Mouse (Mus musculus) embryonic facial prominence, embryonic 12.5 days (tissue): ENCODE results near the gene Btnl6. TPM values are rescaled to one million over a fixed set of nuclear protein-coding genes. Genes with fewer than 3 reads are reported as not detected.
"Not testable (repeated sequence)": the region's sequence is repeated elsewhere in the genome, so short reads cannot be mapped to it uniquely, and the experiment has no call there.

Source experiments
- ATAC-seq: fragments of 200-750 bp; cut with Nextera tagmentation; 2 replicates; pipeline ENCODE4 v1.8.0; 2017; ENCODE audit not compliant: insufficient number of reproducible peaks, insufficient read depth, low FRiP score, low TSS enrichment
- H3K27ac ChIP-seq: fragments of 300-500 bp; sonication (generic); 2 replicates; pipeline ENCODE4 v1.5.1; 2016; ENCODE audit warnings: mild to moderate bottlenecking
- H3K27me3 ChIP-seq: fragments of 300-500 bp; sonication (generic); 2 replicates; pipeline ENCODE4 v1.6.1; 2016; ENCODE audit warnings: mild to moderate bottlenecking, moderate library complexity
- H3K36me3 ChIP-seq: fragments of 300-500 bp; sonication (generic); 2 replicates; pipeline ENCODE4 v1.6.1; 2016; ENCODE audit warnings: mild to moderate bottlenecking
- H3K4me1 ChIP-seq: fragments of 300-500 bp; sonication (generic); 2 replicates; pipeline ENCODE4 v1.6.1; 2016
- H3K4me2 ChIP-seq: fragments of 300-500 bp; sonication (generic); replicated peaks from 2 replicates; pipeline ENCODE4 v1.6.1; 2016; ENCODE audit warnings: mild to moderate bottlenecking, moderate library complexity
- H3K4me3 ChIP-seq: fragments of 300-500 bp; sonication (generic); 2 replicates; pipeline ENCODE4 v1.5.1; 2016; ENCODE audit warnings: mild to moderate bottlenecking
- H3K9ac ChIP-seq: fragments of 300-500 bp; sonication (generic); 2 replicates; pipeline ENCODE4 v1.6.1; 2016; ENCODE audit warnings: mild to moderate bottlenecking, moderate library complexity
- H3K9me3 ChIP-seq: fragments of 300-500 bp; sonication (generic); 2 replicates; pipeline ENCODE4 v1.6.1; 2016; ENCODE audit warnings: mild to moderate bottlenecking, moderate library complexity
- WGBS: fragments of 180-500 bp; shearing (Covaris S2); methylation state at CpG from one replicate; pipeline ENCODE4 v1.1.7; 2016; 5-methylcytosine and 5-hydroxymethylcytosine counted together
- polyA plus RNA-seq: library from polyadenylated mRNA; unstranded; fragments of >200 nt; fragmentation: Nextera tagmentation; extraction: Ambion mirVana; gene quantifications from 2 replicates; pipeline ENCODE4 v1.2.1, GENCODE M21; 2016

The Btnl6 gene
- polyA plus RNA-seq, 1 experiment from 2014 or later = not detected

GRCm38 (mm10) chr17:34549843-34550242 lies 32.7 kb upstream of the Btnl6 start:
- no peak overlapping the region for H3K9ac ChIP-seq
- H3K9me3 ChIP-seq = no peaks in the 10 kb centered on the region
- no peaks in the 10 kb centered on the region for H3K36me3 ChIP-seq
- no peak overlapping the region for H3K27ac ChIP-seq
- H3K4me3 ChIP-seq = no peak overlapping the region
- ATAC-seq = no peak
- H3K4me2 ChIP-seq = no peak overlapping the region
- no peaks in the 10 kb centered on the region for H3K27me3 ChIP-seq
- no peaks in the 10 kb centered on the region for H3K4me1 ChIP-seq
- WGBS = 73% methylated on average over 2 of the region's 2 CpGs

DNA sequence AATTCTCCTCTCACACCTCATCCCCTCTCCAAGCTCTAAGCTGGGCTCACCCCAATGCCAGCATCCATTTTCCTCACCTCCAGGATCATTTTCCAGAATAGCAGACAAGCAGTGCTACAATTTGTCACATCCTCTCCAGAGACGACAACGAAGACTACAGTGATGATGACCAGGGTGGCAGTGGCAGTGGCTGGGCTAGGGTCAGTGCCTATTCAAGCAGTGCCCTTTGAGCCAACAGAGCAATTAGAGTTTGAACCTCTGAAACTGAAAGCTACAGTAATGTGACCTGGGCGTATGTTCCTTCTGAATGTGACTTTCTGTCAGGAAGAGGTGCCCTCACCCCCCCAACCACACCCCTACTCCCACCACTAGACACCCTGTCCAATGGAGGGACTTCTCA lies 32.0 kb upstream of the Btnl6 start:
- ATAC-seq = no peak
- H3K9me3 ChIP-seq = no peaks in the 10 kb centered on the region
- H3K27me3 ChIP-seq = no peaks in the 10 kb centered on the region
- 82% methylated on average over 3 of the region's 3 CpGs for WGBS
- no peak overlapping the region for H3K4me2 ChIP-seq
- no peak overlapping the region for H3K9ac ChIP-seq
- no peaks in the 10 kb centered on the region for H3K36me3 ChIP-seq
- H3K27ac ChIP-seq = no peak overlapping the region
- no peaks in the 10 kb centered on the region for H3K4me1 ChIP-seq
- no peak overlapping the region for H3K4me3 ChIP-seq

GRCm38 (mm10) chr17:34547601-34548000 lies 30.4 kb upstream of the Btnl6 start:
- Histone ChIP-seq H3K4me3 (no peak overlapping the region), H3K9ac (no peak overlapping the region), H3K36me3 (no peaks in the 10 kb centered on the region), H3K27ac (no peak overlapping the region), H3K27me3 (no peaks in the 10 kb centered on the region), H3K9me3 (no peaks in the 10 kb centered on the region), H3K4me2 (no peak overlapping the region), H3K4me1 (no peaks in the 10 kb centered on the region)
- ATAC-seq = no peak
- WGBS = 88% methylated on average over 4 of the region's 4 CpGs

GRCm38 (mm10) chr17:34546797-34547196 lies 29.6 kb upstream of the Btnl6 start:
- H3K4me2 ChIP-seq = no peak overlapping the region
- H3K27ac ChIP-seq = no peak overlapping the region
- ATAC-seq = no peak
- no peaks in the 10 kb centered on the region for H3K4me1 ChIP-seq
- H3K36me3 ChIP-seq = no peaks in the 10 kb centered on the region
- H3K27me3 ChIP-seq = no peaks in the 10 kb centered on the region
- WGBS = 89% methylated on average over 1 of the region's 1 CpGs
- no peak overlapping the region for H3K9ac ChIP-seq
- no peak overlapping the region for H3K4me3 ChIP-seq
- no peaks in the 10 kb centered on the region for H3K9me3 ChIP-seq

DNA sequence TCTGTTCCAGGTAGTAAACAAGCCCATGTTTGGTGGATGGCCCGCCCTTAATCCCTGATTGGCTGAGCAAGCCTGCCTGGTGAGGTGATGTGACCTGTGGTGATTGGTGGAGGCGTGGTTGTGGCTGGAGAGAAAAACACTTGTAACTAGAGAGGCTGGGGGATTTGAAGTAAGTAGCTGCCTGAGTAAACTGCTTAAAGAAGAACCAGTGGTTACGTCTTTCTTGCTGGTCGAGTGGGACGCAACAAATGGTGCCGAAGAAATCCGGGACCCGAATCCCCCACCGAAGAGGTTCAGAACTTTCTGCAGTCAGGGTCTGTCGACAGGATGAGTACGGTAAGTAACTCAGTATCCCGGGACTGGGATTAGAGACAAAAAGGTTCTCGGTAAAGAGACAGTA lies 26.4 kb upstream of the Btnl6 start:
- not testable (repeated sequence) for H3K36me3 ChIP-seq, ATAC-seq, H3K9ac ChIP-seq, H3K9me3 ChIP-seq, H3K4me2 ChIP-seq, H3K4me1 ChIP-seq, H3K4me3 ChIP-seq, H3K27me3 ChIP-seq, H3K27ac ChIP-seq
- WGBS = 91% methylated on average over 13 of the region's 13 CpGs

- H3K27me3 ChIP-seq = no peaks in the 10 kb centered on the region
- no peak overlapping the region for H3K27ac ChIP-seq
- H3K4me2 ChIP-seq = no peak overlapping the region
- ATAC-seq = no peak
- no peak overlapping the region for H3K4me3 ChIP-seq
- no peak overlapping the region for H3K9ac ChIP-seq
- no peaks in the 10 kb centered on the region for H3K36me3 ChIP-seq
- no peaks in the 10 kb centered on the region for H3K4me1 ChIP-seq
- no peaks in the 10 kb centered on the region for H3K9me3 ChIP-seq
- 77% methylated on average over 3 of the region's 3 CpGs for WGBS
Measured at GRCm38 (mm10) chr17:34532671-34533070, 15.5 kb upstream of the Btnl6 start.

DNA sequence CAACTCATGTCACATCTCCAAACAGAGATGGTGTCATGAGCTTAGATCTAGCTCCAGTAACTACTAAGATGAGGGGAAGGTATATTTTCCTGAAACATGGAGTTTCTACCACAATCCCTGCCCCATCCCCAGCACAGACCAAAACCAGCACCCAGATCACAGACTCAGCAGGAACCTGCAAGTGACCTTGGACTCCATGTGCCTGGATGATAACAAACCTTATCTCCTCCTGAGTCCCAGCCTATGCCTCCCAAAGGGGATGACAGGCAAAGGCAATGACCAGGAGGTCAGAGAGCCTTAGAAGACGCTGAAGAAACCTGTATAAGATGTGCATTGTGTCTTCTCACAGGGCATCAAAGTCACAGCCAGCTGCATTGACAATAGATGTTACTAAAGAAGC lies 1.8 kb upstream of the Btnl6 start:
- no peak overlapping the region for H3K4me3 ChIP-seq
- no peaks in the 10 kb centered on the region for H3K27me3 ChIP-seq
- no peak for ATAC-seq
- 77% methylated on average over 1 of the region's 1 CpGs for WGBS
- no peak overlapping the region for H3K27ac ChIP-seq
- H3K36me3 ChIP-seq = no peaks in the 10 kb centered on the region
- no peaks in the 10 kb centered on the region for H3K4me1 ChIP-seq
- no peak overlapping the region for H3K9ac ChIP-seq
- H3K9me3 ChIP-seq = no peaks in the 10 kb centered on the region
- no peak overlapping the region for H3K4me2 ChIP-seq

GRCm38 (mm10) chr17:34518571-34518970 lies 1.4 kb upstream of the Btnl6 start:
- H3K27ac ChIP-seq, H3K9me3 ChIP-seq, H3K9ac ChIP-seq, H3K4me2 ChIP-seq, H3K4me1 ChIP-seq, ATAC-seq, H3K4me3 ChIP-seq, H3K36me3 ChIP-seq, H3K27me3 ChIP-seq: not testable (repeated sequence)
- 72% methylated on average over 3 of the region's 3 CpGs for WGBS

GRCm38 (mm10) chr17:34517795-34518194 lies 643 bp upstream of the Btnl6 start:
- Histone ChIP-seq H3K4me2 (no peak overlapping the region), H3K36me3 (no peaks in the 10 kb centered on the region), H3K4me3 (no peak overlapping the region), H3K9ac (no peak overlapping the region), H3K9me3 (no peaks in the 10 kb centered on the region), H3K4me1 (no peaks in the 10 kb centered on the region), H3K27ac (no peak overlapping the region), H3K27me3 (no peaks in the 10 kb centered on the region)
- WGBS = 86% methylated on average over 4 of the region's 4 CpGs
- ATAC-seq = no peak

DNA sequence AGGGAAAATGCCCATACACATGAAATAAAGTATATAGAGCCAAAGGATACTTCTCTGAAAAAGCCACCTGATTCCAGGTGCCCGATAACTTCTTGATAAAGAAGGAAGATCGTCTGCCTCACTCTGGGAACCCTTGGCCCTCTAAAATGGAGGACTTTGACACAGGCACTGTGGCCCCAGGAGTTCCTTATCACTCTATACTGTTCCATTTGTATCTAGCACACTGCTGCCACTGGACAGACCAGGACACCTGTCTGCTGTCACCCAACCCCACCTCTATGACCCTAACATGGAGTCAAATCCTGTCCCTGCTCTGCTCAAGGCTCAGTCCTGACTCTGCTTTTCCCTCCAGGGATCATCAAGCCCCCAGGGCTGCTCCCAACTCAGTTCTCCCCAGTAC lies 638 bp downstream of the Btnl6 start:
- 83% methylated on average over 2 of the region's 2 CpGs for WGBS
- Histone ChIP-seq H3K9ac (no peak overlapping the region), H3K4me2 (no peak overlapping the region), H3K27me3 (no peaks in the 10 kb centered on the region), H3K27ac (no peak overlapping the region), H3K4me1 (no peaks in the 10 kb centered on the region), H3K4me3 (no peak overlapping the region), H3K9me3 (no peaks in the 10 kb centered on the region), H3K36me3 (no peaks in the 10 kb centered on the region)
- no peak for ATAC-seq

GRCm38 (mm10) chr17:34511723-34512122 lies 5.4 kb downstream of the Btnl6 start:
- H3K27me3 ChIP-seq, H3K9me3 ChIP-seq, H3K4me1 ChIP-seq, H3K4me3 ChIP-seq, ATAC-seq, H3K27ac ChIP-seq, H3K9ac ChIP-seq, H3K36me3 ChIP-seq, H3K4me2 ChIP-seq: not testable (repeated sequence)
- 60% methylated on average over 1 of the region's 1 CpGs for WGBS

- Histone ChIP-seq H3K4me1 (no peaks in the 10 kb centered on the region), H3K27ac (no peak overlapping the region), H3K4me3 (no peak overlapping the region), H3K4me2 (no peak overlapping the region), H3K9me3 (no peaks in the 10 kb centered on the region), H3K27me3 (no peaks in the 10 kb centered on the region), H3K36me3 (no peaks in the 10 kb centered on the region), H3K9ac (no peak overlapping the region)
- no peak for ATAC-seq
Measured at GRCm38 (mm10) chr17:34507591-34507990, 9.6 kb downstream of the Btnl6 start.

- H3K4me3 ChIP-seq, H3K27ac ChIP-seq, H3K4me2 ChIP-seq, H3K36me3 ChIP-seq, H3K9me3 ChIP-seq, H3K27me3 ChIP-seq, ATAC-seq, H3K4me1 ChIP-seq, H3K9ac ChIP-seq: not testable (repeated sequence)
- 85% methylated on average over 4 of the region's 4 CpGs for WGBS
Measured at GRCm38 (mm10) chr17:34497726-34498125, 19.4 kb downstream of the Btnl6 start.
